Mouse (Mus musculus) NIH3T3 (cell line): ENCODE measurements around the gene Tmem119.
"Not testable (repeated sequence)": the region's sequence is repeated elsewhere in the genome, so short reads cannot be mapped to it uniquely, and the experiment has no call there.

ENCODE experiments used
- DNase-seq: peaks from one replicate; pipeline ENCODE4 v3.0.0-alpha.2; 2012; ENCODE audit warnings: low read depth

Tmem119 gene

DNA sequence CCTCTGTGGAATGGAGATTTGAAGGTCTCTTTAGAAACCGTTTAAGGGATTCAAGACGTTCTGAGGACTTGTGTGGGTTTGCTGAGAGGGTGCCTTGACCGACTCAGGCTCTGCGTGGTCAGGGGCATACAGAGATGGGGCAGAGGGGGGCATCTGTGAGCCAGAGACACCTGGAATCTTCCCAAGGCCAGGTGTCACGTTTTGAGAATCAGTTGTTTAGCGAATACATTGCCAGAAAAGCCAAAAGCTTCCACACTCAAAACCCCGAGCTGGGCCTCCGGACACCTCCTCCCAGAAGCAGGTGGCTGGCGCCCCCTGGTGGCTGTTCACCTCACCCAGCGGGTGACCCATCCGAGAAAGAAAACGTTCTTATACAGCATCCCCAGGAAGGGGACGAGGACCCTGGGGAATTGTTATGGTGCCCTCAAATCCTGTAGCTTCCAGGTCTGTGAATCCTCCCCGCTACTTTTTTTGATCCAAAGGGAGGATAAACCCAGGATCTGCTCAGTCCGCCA lies 15.4 kb upstream of the Tmem119 start:
- peak; percentile 93 for DNase-seq

DNA sequence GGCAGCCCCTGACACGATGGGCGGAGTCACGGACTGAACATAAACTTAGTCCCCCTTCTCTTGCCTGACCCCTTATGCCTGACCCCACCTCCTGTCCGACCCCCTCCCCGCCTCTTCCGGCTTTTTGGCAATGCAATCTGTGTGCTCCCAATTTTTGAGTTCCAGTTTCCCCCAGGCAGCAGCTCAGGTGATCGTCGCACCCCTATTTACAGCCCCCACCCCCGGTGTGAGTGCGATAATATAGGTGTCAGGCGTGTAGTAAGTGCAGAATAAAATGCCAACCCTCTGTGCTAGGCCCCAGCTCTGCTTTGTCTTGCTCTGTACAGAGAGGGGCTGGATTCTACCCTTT lies 14.7 kb upstream of the Tmem119 start:
- no peak for DNase-seq

DNA sequence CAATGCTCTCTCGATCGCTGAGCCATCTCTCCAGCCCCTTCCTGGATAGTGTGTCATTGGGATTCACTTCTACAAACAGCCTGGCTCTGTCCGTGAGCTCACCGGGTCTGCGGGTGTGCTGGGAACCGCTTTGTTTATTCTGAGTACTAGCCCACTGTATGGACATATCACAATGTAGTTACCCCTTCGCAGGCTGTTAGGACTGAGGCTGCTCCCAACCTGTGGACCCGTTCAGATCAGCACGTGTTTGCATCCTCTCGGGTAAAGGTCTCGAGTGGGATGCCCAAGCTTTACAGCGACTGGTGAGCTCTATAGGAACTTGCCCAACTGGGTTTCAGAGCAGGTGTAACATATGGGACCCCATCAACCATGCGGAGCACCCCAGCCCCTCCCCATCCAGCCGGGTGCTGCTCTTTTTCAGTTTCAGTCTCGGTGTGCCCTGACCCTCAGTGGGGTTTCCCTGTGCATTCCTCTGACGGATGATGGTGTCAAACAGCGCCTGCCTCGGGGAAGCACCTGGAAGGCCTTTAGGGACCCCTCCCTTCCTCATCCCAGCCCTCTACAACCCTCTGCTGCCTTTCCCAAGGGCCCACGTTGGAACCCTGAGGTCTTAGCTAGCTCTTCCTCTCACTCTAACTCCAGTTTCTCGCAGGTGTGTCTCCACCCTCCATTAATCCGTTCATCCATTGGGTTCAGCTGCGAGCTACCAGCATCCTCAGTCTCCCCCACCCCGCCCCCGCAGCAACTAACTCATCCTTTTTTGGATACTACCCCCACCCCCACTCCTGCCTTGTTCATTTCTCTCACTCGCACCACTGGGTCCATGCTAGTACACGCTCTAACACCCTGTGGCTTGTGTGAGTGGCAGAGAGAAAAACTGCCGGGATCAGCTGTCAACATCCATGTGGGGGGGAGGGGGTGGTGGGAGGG lies 14.1 kb upstream of the Tmem119 start:
- no peak for DNase-seq

DNA sequence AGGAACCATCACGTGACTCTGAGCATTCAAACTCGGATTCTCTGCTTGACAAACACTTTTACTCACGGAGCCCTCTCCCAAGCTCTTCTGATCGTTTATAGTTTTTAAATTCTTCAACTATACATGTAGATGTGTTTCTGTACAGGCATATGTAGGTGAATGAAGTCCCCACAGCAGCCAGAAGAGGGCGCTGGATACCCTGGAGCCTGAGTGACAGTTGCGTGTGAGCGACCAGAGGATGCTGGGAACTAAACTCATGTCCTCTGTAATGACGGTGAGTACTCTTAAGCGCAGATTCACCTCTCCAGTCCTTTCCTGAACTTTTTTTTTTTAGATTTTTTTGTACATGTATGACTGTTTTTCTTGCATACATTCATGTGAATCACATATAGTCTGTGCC lies 13.3 kb upstream of the Tmem119 start:
- DNase-seq, result peak; percentile 52

DNA sequence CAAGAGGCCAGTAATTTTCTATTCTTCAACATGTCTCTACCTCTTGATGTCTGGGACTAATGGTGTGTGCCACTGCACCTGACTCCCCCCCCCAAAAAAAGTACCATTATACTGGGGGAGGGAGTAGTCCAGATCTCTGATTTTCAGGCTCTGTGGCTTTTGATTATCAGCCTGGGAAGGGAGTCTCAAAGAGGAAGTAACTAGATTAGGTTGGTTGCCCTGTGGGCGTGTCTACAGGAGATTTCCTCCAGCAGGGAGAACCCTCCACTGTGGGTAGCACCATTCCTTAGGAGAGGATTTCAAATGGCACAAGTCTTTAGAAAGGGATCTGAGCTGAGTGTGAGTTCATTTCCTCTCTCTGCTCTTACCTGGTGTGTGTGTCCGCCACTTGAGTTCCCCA lies 12.3 kb upstream of the Tmem119 start:
- DNase-seq, result no peak

DNA sequence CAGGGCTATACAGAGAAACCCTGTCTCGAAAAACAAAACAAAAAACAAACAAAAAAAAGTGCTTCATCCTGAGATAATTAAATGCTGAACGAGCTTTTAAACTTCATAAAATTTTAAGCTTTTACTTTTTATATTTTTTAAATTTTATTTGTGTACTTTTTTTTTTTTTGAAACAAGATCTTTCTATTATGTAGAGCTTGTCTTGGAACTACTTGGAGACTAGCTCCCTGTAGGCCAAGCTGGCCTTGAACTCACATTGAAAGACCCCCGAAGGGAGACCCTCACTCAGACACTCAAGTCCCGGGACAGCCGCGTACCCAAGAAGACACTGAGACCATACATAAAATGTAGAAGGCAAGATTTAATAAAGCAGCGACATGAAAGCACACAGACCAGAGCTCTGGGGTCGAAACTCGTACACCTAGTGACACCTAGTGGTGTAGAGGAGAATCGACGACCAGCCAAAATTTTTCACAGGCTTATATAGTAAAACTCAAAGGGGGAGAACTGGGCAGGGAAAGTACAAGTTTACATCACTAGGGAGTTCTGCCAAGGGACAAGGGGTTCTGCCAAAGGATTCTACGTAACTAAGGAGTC lies 11.6 kb upstream of the Tmem119 start:
- not testable (repeated sequence) for DNase-seq

DNA sequence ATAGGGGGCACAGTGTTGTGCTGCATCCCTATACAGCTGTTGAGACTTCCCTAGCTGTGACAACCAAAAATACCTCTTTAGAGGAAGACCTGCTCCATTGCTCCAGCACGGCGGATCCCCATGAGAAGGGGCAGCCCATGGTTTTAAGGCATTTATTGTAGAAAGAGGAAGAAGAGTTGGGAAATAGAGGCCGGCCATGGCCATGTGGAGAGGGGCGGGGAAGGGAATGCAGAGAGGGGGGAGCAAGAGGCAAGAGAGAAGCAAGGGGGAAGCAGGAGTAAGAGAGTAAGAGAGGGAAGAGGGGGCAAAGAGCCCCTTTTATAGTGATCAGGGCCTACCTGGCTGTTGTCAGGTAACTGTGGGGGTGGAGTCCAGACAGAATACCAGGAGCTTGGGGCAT lies 9.8 kb upstream of the Tmem119 start:
- no peak for DNase-seq

DNA sequence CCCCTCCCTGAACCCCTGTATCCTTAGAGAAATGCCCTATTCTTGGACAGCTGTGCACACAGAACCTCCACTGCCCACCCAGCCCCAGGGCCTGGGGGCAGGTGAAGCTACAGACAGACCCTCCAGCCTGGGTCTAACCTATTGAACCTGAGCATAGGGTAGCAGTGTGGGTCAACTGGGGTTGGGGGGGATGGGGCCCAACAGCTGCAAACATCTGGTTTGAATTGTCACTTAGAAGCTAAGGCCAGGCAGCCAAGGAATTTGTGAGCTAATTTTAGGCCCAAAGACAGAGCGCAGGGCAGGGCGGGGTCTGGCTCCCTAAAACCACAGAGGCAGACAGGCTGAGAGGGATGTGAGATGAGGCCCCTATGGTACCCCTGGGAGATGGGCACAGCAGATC lies 7.9 kb upstream of the Tmem119 start:
- peak; percentile 81 for DNase-seq

DNA sequence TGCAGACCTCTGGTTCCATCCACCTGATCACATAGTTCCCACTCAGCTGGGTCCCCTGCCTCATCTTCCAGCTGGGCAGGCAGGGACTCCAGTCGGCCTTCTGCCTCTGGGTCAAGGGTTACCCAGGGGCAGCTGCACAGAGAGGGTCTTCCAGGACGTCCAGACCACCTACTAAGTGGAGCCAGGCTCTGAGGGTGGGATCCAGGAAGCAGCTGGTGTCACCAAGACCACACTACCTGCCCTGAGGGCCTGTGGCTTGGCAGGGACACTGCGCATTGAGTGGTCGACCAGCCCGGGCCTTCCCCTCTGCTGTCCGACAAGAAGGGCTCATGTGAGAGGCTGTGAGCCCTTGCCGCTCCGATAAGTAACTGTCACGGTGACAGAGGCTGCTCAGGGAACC lies 7.4 kb upstream of the Tmem119 start:
- no peak for DNase-seq

DNA sequence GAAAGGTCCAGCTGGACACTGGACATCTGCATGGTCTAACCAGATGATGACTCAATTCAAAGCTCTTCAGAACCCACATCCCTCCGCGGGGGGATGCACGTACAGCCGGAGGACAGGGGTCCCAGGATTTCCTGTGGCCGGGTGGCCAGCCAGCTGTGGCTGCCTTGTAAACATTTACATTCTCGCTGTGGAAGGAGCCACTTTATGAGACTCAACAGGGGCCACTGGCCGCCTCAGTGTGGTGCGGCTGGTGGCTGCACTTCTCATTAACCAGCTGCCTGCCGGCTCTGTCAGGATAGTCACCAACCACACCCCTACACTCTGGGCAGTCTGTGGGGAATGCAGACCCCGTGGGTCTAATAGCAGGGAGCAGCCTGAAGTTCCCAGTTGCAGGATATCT lies 6.1 kb upstream of the Tmem119 start:
- no peak for DNase-seq

DNA sequence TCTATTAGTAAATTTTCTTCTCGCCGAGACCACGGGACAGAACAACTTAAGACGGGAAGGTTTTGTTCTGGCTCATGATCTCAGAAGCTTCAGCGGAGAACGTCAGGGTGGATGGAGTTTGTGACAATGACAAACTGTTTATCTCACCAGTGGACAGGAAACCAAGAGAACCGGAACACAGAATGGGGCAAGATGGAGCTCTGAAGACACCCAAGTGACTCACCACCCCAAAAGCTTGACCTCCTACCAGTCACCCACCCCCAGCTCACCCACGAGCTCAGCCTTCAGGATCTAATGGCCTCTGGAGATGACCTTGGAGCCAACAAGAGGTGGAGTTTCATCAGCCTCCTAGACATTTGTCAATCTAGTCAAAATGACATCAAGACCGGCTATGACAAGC lies 5.0 kb upstream of the Tmem119 start:
- DNase-seq, result no peak

DNA sequence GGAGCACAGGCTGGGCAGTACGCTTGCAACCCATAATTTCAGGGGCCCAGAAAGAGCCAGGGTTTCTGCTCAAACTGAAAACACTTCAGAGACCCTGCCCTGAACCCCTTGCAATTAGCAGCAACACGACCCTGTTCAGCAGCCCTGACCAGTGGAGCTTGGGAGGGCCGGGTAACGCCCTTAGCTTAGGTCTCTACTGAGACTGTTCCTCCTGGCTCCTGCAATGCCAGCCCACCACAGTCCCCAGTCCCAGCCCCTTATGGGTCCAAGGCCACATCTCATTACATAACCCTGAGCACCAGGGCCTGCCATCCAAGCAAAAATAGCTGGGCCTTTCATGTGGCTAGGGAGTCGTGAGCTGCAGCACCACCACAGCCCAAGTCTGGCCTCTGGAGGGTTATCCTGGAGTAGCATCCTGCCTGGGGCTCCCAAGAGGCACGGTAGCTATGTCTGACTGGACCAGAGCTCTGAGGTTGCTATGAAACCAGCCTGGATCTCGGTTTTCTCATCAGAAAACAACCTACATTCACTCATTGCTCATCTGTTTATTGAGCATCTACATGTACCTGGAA lies 4.2 kb upstream of the Tmem119 start:
- DNase-seq, result peak; percentile 46

DNA sequence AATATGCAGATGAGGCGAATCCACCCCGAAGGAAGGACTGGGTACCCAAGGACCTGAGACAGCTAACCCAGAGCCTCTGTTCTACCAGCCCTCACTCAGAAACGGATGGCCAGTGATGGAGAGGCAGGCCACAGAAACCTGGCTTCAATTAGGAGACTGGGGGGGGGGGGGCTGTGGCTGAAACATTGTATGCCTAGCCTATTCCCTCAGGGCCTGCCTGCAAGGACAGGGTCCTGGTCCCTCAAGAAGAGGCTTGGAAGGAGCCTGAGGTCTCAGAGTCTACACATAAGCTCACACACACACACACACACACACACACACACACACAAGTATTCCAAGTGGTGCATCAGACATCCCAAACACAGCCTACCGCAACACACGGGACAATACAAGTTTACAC lies 625 bp downstream of the Tmem119 start:
- peak; percentile 60 for DNase-seq

DNA sequence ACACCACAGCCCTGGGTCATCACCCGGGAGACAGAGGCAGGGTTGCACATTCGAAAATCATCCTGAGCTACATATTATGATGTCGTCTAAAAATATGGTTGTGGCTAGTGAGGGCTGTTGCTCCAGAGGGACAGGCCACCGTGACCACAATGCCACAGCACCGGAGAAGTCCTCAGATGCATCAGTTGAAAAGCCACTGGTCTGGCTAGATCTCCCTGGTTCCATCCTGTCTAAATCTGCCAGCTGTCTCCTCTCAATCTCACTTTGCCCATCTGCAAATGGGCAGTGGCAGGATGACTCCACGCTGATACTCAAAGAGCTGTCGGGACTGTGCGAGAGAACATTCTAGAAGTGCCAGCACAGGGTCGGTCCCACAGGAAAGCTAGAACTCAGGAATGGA lies 1.8 kb downstream of the Tmem119 start:
- DNase-seq, result no peak

DNA sequence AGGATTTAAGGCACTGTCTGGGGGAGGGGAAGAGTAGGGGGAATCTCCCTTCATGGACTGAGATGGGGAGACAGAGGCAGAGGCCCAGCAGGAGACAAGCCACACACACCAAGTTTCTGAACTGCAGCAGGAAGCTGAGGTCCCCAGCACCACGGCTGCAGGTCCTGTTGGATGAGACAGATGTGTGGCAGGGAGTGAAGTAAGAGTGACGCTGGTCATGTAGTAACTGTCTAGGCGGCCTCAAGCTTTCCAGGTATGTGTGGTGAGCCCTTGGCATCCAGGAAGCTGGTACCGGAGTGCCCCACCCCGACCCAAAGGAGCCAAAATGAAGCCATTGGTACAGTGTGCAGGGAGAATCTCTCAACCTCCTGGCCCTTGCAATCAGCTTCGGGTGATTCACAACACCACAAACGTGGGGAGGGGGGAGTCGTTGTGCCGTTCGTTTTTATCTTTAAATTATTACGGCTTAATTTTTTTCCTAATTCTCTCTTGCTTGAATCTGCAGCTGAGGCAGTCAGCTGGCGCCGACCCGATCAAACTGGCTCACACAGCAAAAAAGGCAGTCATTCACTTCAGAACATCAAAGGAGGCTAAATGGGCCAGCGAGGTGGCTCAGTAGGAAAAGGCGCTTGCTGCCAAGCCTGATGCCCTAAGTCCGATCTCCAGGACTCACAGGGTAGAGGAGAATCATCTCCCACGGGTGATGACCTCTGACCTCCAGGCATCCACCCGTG lies 3.0 kb downstream of the Tmem119 start:
- peak; percentile 28 for DNase-seq

DNA sequence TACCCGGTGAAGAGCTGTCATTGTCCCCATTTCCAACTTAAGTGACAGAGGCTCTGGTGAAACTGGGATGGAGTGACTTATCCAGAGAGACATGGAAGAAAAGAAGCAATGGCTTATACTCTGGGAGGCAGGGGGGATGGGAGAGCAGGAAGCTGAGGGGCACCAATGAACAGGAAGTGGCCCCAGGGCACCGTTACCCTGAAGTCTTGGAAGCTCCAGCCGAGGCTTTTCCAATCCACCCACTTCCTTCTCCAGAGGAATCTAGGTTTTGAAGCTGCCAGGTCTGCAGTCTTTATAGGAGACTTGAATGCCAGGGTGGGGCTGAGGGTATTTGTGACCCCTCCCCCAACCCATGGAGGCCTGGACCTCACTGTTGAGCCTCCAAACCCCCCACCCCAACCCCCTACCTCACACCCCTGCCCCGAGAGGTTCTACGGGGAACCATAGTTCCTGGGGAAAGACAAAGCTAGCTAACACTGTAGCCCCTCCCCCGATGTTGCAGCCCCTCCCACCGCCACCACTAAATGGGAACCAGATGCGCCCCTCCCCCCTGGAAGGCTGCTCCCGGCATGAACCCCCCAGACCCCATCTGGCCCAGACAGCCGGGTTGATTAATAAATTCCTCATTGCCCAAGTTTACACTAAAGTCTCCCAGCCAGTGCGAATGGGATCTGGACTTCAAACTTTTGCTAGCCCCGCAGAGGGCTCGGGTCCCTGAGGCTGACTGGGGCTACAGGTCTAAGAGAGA lies 3.7 kb downstream of the Tmem119 start:
- peak; percentile 91 for DNase-seq

DNA sequence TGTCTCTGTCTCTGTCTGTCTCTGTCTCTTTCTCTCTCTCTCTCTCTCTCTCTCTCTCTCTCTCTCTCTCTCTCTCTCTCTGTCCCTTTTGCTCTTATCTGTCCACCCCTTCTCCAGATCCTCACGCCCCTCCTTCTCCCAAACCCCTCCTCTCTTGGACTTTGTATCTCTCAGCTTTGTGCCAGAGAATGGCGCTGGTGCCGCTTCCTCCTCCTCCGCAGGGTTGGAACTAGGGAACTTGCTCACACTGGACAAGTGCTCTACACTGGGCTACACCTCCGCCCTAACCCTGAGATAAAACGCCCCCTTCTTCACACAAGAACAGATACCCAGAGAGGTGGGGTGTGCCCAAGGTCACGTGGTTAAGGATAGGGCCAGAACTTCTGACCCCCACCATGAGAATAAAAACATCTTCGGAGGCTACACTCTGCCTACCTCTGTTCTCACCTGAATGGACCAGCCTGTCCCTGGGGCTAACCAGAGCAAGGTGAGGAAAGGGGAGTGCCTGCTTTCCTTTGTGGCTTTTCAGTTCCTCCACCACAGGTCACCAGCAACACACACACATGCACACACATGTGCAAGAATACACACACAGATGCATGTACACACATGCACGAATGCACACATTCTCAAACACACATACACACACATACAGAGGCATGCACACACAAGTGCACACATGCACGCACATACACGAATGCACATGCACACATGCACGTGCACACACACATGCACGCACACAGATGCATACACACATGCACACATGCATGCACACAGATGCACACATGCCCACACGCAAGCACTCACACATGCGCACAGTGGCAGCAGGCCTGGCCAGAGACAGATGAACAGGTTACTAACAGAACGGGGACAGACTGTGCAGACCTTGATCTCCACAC lies 8.9 kb downstream of the Tmem119 start:
- DNase-seq, result no peak

DNA sequence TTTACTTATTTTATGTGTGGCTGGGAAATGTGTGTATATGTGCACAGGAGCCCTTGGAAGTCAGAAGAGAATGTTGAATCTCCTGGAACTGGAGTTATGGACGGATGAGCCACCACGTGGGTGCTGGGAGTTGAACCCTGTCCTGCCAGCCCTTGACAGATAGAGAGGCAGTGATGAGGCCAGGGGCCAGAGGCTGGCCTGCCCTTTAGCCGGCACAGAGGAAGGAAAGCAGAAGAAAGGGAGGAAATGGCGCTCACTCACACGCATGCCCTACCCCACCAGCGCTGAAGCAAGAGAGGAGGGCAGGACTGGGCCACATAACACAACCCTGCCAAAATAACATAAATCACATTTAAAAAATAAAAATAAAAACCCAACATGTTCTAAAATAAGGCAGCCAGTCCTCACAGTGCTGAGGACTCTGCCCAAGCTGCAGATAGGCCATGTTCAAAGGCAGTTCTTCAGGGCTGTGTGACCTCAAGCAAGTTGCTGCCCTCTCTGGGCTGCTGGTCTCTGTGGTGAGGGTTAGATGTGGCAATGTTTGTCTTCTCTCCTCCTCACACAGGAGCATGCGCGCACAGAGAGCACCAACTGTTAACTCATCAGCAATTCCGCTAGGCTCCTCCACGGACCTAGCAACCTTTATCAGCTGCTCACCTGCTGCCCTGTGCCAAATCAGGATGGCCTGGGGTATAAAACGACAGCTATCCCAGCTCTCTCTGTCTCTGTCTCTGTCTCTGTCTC lies 9.7 kb downstream of the Tmem119 start:
- no peak for DNase-seq

DNA sequence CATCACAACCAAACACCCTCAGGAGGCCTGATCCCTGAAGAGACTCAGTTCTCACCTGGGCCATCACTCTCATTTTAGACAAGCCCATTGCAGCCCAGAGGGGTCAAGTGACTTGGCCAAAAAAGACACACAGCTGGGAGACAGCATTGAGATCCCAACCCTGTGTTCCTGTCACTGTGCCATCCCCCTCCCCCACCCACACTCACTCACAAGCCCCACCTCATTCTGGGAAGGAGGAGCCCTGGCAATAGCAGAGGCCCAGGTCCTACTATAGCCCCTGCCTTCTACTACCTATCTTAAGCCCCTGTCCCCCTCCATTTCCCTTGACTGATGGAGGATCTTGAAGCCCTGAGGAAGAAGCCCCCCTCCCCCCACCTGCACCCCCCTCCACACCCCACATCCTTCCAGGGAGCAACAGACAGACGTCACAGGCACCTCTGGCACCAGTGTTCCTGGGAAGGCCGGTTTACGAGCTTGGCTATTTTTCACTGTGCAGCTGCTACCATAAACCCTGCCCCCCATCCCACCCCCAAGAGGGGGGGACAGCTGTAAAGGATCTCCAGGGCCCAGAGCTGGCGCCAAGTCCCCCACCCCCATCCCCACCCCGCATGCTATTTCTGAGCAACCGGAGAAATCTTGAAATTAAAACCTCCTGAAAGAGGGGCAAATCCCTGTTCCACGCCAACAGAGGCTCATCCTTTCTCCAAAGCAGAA lies 11.1 kb downstream of the Tmem119 start:
- DNase-seq, result peak; percentile 40
